Mouse (Mus musculus) small intestine, adult 2 months (tissue): ENCODE data around the gene Clip1.

ENCODE experiments used
- CTCF ChIP-seq: fragments of 200-500 bp; IDR thresholded peaks from 2 replicates; pipeline ENCODE4 v1.5.1; 2012; ENCODE audit warnings: low read depth, mild to moderate bottlenecking, control low read depth, inconsistent platforms, low read length, moderate library complexity, mixed read lengths; ENCODE audit not compliant: insufficient replicate concordance, insufficient read length; ENCODE audit errors: extremely low read depth
- POLR2A ChIP-seq: fragments of 200-500 bp; IDR thresholded peaks from 2 replicates; pipeline ENCODE4 v1.6.1; 2012; ENCODE audit warnings: low read depth, mild to moderate bottlenecking, control low read depth, inconsistent platforms, low read length, moderate library complexity

GRCm38 (mm10) chr5:123700625-123701024 is 16.2 kb upstream of the Clip1 start:
- TF ChIP-seq CTCF (no peak), POLR2A (no peak)
